Mouse (Mus musculus) hindbrain, postnatal 0 days (tissue): ENCODE measurements around the gene Ak2. TPM values are rescaled to one million over a fixed set of nuclear protein-coding genes. Genes with fewer than 3 reads are reported as not detected.

Source experiments
- ATAC-seq: fragments of 200-750 bp; cut with Nextera tagmentation; 2 replicates; pipeline ENCODE4 v1.8.0; 2017; ENCODE audit warnings: mild to moderate bottlenecking, moderate TSS enrichment, moderate library complexity
- DNase-seq: peaks from one replicate; pipeline ENCODE4 v3.0.0-alpha.2; 2015; ENCODE audit warnings: low spot score
- H3K27ac ChIP-seq: fragments of 300-500 bp; sonication (generic); 2 replicates; pipeline ENCODE4 v1.5.1; 2014; ENCODE audit warnings: mild to moderate bottlenecking
- H3K27me3 ChIP-seq: fragments of 300-500 bp; sonication (generic); 2 replicates; pipeline ENCODE4 v1.6.1; 2014; ENCODE audit warnings: low read length, mixed read lengths; ENCODE audit not compliant: insufficient read depth
- H3K36me3 ChIP-seq: fragments of 300-500 bp; sonication (generic); 2 replicates; pipeline ENCODE4 v1.6.1; 2014; ENCODE audit warnings: low read length, mixed read lengths; ENCODE audit not compliant: insufficient read depth
- H3K4me1 ChIP-seq: fragments of 300-500 bp; sonication (generic); 2 replicates; pipeline ENCODE4 v1.6.1; 2014; ENCODE audit warnings: antibody characterized with exemption, low read length, mixed read lengths; ENCODE audit not compliant: insufficient read depth
- H3K4me2 ChIP-seq: fragments of 300-500 bp; sonication (generic); 2 replicates; pipeline ENCODE4 v1.6.1; 2014; ENCODE audit warnings: low read depth, mild to moderate bottlenecking, low read length, moderate library complexity, mixed read lengths
- H3K4me3 ChIP-seq: fragments of 300-500 bp; sonication (generic); 2 replicates; pipeline ENCODE4 v1.5.1; 2014; ENCODE audit warnings: low read length
- H3K9ac ChIP-seq: fragments of 300-500 bp; sonication (generic); replicated peaks from 2 replicates; pipeline ENCODE4 v1.6.1; 2014; ENCODE audit warnings: mild to moderate bottlenecking, low read length, moderate library complexity, mixed read lengths
- H3K9me3 ChIP-seq: fragments of 300-500 bp; sonication (generic); 2 replicates; pipeline ENCODE4 v1.6.1; 2016; ENCODE audit warnings: low read length, mixed read lengths
- CTCF ChIP-seq: IDR thresholded peaks from 2 replicates; pipeline ENCODE4 v1.5.1; 2016; ENCODE audit warnings: antibody characterized with exemption, control low read depth, low read depth
- WGBS: fragments of 180-500 bp; shearing (Covaris S2); extraction: QIAGEN DNeasy Blood & Tissue Kit; methylation state at CpG from one replicate; pipeline ENCODE4 v1.1.7; 2014; 5-methylcytosine and 5-hydroxymethylcytosine counted together
- polyA plus RNA-seq: library from polyadenylated mRNA; unstranded; fragments of >200 nt; fragmentation: Nextera tagmentation; extraction: Ambion mirVana; gene quantifications from 2 replicates; pipeline ENCODE4 v1.2.1, GENCODE M21; 2015
- total RNA-seq: library from RNA; depleted of rRNA; stranded (reverse); fragments of >200 nt; gene quantifications from 2 replicates; pipeline ENCODE4 v1.2.3, GENCODE M21; 2014

Gene Ak2
- total and polyA plus RNA-seq, 2 experiments from 2014 or later, result 32.3 to 78.5 TPM

DNA sequence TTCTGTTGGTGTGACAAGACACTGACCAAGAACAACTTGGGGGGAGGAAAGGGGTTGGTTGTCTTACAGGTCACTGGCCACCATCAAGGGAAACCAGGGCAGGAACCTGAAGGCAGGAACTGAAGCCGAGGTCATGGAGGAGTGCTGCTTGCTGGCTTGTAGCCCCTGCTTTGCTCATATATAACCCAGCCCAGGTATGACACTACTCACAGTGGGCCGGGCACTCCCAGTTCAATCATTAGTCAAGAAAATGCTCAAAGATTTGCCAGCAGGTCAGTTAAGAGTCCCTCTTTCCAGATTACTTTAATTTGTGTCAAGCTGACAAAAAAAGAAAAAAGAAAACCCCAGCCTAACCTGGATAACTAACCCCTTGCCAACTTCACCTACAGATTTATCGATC lies 33.9 kb downstream of the Ak2 start:
- no peak overlapping the region for H3K9ac ChIP-seq
- ATAC-seq, result no peak
- H3K4me1 ChIP-seq, result peaks cover 5% of the 10 kb centered on the region; the same call in 1 of the 2 replicates
- DNase-seq, result no peak
- no peaks in the 10 kb centered on the region for H3K27me3 ChIP-seq
- TF ChIP-seq CTCF, result no peak
- H3K4me2 ChIP-seq, result no peak overlapping the region
- H3K9me3 ChIP-seq, result no peaks in the 10 kb centered on the region
- no peak overlapping the region for H3K4me3 ChIP-seq
- H3K36me3 ChIP-seq, result no peaks in the 10 kb centered on the region
- no peak overlapping the region for H3K27ac ChIP-seq
- 95% methylated on average over 3 of the region's 3 CpGs for WGBS

DNA sequence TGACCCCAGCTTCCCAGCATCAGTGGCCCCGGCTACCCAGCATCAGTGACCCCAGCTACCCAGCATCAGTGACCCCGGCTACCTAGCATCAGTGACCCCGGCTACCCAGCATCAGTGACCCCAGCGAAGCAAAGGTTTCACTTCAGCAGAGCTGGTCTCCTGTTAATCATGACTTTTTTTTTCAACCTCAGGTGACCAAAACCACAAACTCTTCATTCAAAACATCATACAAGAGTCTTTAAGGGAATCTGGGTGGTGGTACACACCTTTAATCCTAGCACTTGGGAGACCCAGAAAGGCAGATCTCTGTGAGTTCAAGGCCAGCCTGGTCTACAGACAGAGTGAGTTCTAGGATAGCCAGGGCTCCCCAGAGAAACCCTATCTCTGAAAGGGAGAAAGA lies 39.0 kb downstream of the Ak2 start:
- H3K4me3 ChIP-seq, result no peak overlapping the region
- WGBS, result 90% methylated on average over 4 of the region's 4 CpGs
- DNase-seq (no peak), ATAC-seq (no peak)
- H3K9me3 ChIP-seq, result no peaks in the 10 kb centered on the region
- H3K27me3 ChIP-seq, result no peaks in the 10 kb centered on the region
- H3K27ac ChIP-seq, result no peak overlapping the region
- no peaks in the 10 kb centered on the region for H3K36me3 ChIP-seq
- no peak overlapping the region for H3K9ac ChIP-seq
- no peaks in the 10 kb centered on the region for H3K4me1 ChIP-seq
- TF ChIP-seq CTCF, result no peak
- H3K4me2 ChIP-seq, result no peak overlapping the region

DNA sequence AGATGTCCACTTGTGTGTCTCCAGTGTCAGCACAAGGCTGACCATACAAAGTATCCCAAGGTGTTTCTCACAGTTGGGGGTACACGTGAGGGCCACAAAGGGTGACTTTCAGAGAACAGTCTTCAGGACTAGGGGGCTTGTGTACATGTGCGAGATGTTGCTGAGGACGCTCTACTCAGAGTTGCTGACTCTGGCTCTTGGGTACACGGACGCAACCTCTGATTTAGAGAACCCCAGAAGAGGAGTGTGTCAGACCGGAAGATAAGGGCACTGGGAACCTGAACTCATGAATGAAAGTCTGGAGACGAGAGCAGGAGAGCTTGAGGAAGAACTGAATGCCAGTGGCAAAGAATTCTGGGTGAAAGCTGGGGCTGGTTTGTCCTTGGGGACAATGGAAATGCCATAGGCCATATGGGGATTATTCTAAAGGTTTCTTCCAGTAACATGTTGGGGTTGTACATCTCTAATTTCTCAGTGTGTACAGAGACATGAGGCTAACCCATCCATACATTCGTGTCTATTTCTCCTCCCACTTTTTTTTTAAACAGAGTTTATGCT lies 39.7 kb downstream of the Ak2 start:
- Histone ChIP-seq H3K4me3 (no peak overlapping the region), H3K4me1 (no peaks in the 10 kb centered on the region), H3K27ac (no peak overlapping the region), H3K4me2 (no peak overlapping the region), H3K9ac (no peak overlapping the region), H3K27me3 (no peaks in the 10 kb centered on the region), H3K9me3 (no peaks in the 10 kb centered on the region), H3K36me3 (no peaks in the 10 kb centered on the region)
- DNase-seq, result no peak
- no peak for ATAC-seq
- 84% methylated on average over 8 of the region's 8 CpGs for WGBS
- TF ChIP-seq CTCF, result no peak

DNA sequence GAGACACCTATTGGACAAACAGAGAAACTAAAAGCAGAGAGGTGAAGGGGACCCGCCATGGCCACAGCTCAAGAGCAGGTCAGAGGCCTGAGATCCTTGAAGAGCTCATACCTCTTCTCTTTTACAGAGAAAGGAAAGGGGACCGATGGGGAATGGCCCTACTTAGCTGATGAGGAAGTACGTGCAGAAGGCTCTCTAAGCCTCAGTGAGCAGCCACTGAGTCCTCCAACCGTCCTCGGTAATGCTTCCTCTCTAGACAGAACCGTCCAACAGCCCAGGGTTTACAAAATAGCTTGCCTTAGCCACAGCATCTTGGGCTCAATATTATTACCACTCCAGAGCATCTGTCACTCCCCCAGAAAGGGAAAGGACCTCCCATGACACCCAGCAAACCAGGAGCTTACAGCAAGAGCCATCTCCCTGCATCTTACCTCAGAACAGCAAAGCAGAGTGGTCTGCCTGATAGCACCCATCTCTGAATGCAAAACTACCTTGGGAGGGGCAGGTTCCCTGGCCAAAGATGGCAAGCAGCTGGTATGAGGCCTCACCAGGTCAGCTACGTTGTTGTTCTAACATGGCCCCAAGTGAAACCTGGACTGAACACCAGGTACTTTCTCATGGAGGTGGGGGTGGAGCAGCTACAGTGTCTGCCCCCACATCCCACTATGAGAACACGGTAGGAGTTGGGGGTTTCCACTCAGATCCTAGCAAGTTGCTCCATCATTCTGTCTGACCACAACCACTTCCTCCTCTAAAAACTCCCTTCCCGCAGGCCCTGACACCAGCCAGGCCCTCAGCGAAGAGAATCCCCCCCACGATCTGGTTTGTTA lies 40.6 kb downstream of the Ak2 start:
- ATAC-seq (no peak), DNase-seq (no peak)
- H3K27me3 ChIP-seq, result no peaks in the 10 kb centered on the region
- no peaks in the 10 kb centered on the region for H3K9me3 ChIP-seq
- TF ChIP-seq CTCF, result no peak
- no peak overlapping the region for H3K27ac ChIP-seq
- H3K4me1 ChIP-seq, result no peaks in the 10 kb centered on the region
- no peak overlapping the region for H3K4me3 ChIP-seq
- no peaks in the 10 kb centered on the region for H3K36me3 ChIP-seq
- 77% methylated on average over 11 of the region's 11 CpGs for WGBS
- H3K4me2 ChIP-seq, result no peak overlapping the region
- no peak overlapping the region for H3K9ac ChIP-seq

DNA sequence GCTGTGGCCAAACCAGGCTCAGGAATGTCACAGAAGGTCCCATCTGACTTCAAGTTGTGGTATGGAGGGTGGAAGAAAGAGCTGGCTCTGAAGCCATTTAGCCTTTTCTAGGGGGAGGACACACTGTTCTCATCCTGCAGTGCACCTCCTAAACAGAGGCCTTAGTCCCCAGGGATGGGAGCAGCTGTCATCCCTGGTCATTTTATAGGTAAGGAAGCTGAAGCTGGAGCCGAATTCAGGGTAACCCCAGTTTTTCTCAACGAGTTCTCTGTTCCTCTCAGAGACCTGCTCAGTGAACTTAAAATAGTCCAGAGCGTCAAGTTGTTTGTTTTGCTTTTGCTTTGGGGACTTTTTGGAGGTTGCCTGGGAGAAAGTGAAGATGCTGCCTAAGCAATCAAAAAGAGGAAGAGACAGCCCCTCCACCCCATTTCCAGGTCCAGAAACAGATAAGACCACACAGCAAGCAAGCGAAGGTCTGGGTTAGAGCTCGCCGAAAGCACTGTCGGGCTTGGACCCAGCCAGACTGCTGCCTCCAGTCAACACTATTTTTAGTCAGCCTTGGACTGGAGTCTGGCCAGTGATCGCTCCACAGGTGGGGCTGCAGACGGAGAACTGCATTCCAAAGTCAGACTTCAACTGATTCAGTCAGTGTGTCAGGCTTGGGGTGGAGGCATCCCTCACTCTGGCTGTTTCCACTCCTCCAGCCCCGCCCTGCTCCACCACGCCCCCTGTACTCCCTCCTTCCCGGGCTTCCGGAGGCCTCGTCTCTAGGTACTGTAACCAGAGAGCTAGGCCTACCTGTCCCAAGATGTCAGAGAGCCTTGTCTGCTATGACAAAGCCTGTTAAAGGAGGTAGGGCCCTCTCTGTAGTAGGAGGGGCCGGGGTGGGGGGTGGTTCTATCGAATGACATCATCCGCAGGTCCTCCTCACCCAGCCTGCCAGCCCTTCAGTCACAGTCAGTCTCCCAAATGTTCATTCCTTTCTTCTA lies 41.5 kb downstream of the Ak2 start:
- no peak for DNase-seq

DNA sequence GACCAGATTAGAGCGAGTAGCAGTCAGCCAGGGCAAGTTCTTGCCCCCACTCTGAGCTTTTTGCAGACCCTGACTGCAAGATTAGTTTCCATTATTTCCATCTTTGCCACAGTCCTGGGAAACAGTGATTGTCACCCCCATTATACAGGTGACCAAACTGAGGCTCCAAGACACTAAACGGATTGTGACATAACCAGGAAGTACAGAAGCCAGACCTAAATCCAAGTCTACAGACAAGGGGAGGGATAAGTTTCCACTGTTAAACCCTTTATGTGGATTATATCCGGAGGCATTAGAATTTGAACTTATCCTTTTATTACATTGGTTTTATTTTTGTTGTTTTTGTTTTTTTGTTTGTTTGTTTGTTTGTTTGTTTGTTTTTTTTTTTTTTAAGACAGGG lies 42.5 kb downstream of the Ak2 start:
- ATAC-seq (no peak), DNase-seq (no peak)
- Histone ChIP-seq H3K4me1 (no peaks in the 10 kb centered on the region), H3K9ac (no peak overlapping the region), H3K9me3 (no peaks in the 10 kb centered on the region), H3K36me3 (no peaks in the 10 kb centered on the region), H3K4me3 (no peak overlapping the region), H3K27me3 (no peaks in the 10 kb centered on the region), H3K4me2 (no peak overlapping the region), H3K27ac (no peak overlapping the region)
- whole genome bisulfite sequencing, result 91% methylated on average over 3 of the region's 3 CpGs
- no peak for TF ChIP-seq CTCF

More for the DNA sequence above, 41.5 kb downstream of the Ak2 start:
- Histone ChIP-seq H3K4me2 (no peak overlapping the region), H3K9ac (no peak overlapping the region), H3K4me3 (no peak overlapping the region), H3K4me1 (no peaks in the 10 kb centered on the region), H3K36me3 (no peaks in the 10 kb centered on the region), H3K9me3 (no peaks in the 10 kb centered on the region), H3K27me3 (no peaks in the 10 kb centered on the region), H3K27ac (no peak overlapping the region)
- 29% methylated on average over 17 of the region's 17 CpGs for WGBS
- no peak for TF ChIP-seq CTCF
- no peak for ATAC-seq
